Mouse (Mus musculus) embryonic fibroblast, embryonic 13.5 days (primary cell): ENCODE measurements around the gene Rab3ip.

ENCODE experiments used
- CTCF ChIP-seq: IDR thresholded peaks from 2 replicates; pipeline ENCODE4 v1.5.1; 2011; ENCODE audit warnings: mild to moderate bottlenecking, control low read depth, low read length, moderate library complexity, borderline replicate concordance; ENCODE audit not compliant: insufficient read depth
- POLR2A ChIP-seq: IDR thresholded peaks from 2 replicates; pipeline ENCODE4 v1.6.1; 2011; ENCODE audit warnings: low read depth, mild to moderate bottlenecking, control low read depth, low read length, moderate library complexity

DNA sequence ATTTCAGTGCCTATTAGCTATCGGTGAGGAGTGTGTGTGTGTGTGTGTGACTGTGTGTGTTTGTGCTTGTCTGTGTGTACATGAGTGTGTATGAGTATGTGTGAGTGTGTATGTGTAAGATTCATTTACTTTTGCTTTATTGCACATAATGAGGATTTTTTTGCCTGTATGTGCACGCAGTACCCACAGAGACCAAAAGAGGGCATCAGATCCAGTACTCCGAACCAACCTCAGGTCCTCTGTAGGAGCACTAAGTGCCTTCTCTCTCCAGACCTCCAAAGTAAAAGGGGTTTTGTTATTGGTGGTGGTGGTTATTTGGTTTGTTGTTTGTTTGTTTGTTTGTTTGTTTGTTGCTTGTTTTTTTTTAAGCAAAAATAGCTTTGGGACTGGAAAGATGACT is 30.3 kb upstream of the Rab3ip start:
- TF ChIP-seq CTCF (no peak), POLR2A (no peak)
